Mouse (Mus musculus) ZHBTc4 (cell line): ENCODE data around the gene Tsfm.

Source experiments
- DNase-seq: peaks from one replicate; pipeline ENCODE4 v3.0.0-alpha.2; 2011; ENCODE audit warnings: low read depth, low spot score

Tsfm gene

GRCm38 (mm10) chr10:126962271-126962965, 68.2 kb downstream of the Tsfm start:
- DNase-seq: peak; percentile 69

- DNase-seq: peak; percentile 76
Observed at GRCm38 (mm10) chr10:126961757-126962156, 68.9 kb downstream of the Tsfm start.
